Comparison of ENCODE assay signal across 17 mouse cellular contexts in genomic region chr9:77637357-77637756, GRCm38 (mm10). TPM values are rescaled to one million over a fixed set of nuclear protein-coding genes. Genes with fewer than 3 reads are reported as not detected.
DNase-seq lines count a peak whose midpoint lies in the region; ATAC-seq and TF ChIP-seq lines count a peak whose summit lies in the region.
"Had no signal": no experiment of that assay in that cellular context is flagged by ENCODE, and none has a peak within 500 bp of the region (broad histone marks: within the 10 kb centered on the region; RNA-seq: fewer than 3 reads in every experiment).

No protein-coding gene starts in this region.

- ATAC-seq in embryonic facial prominence, embryonic 14.5 days (ENCODE audit: low read depth), result peak; percentile 89
- no peak for ATAC-seq in liver, postnatal 0 days
- ATAC-seq: hindbrain, embryonic 16.5 days had no signal

- no peak overlapping the region for H3K27ac ChIP-seq in embryonic facial prominence, embryonic 14.5 days (replicated peaks; ENCODE audit: low read depth, low read length)
- H3K27ac ChIP-seq in liver, postnatal 0 days (ENCODE audit: low read depth), result no peak overlapping the region
- H3K27ac ChIP-seq: liver, embryonic 14.5 days had no signal

- no peak overlapping the region for H3K4me3 ChIP-seq in embryonic facial prominence, embryonic 14.5 days (ENCODE audit: low read depth, low read length)
- no peak overlapping the region for H3K4me3 ChIP-seq in liver, postnatal 0 days (ENCODE audit: low read depth, low read length)
- H3K4me3 ChIP-seq: erythroblast, embryonic 14.5 days had no signal

- intact Hi-C loops in heart, postnatal 36 days (cut with DNase I), result loop anchor here (2.0 kb wide), 1 partner anchor 25 kb away; no protein-coding TSS in a partner anchor
- intact Hi-C loops in heart, postnatal 14 days (cut with DNase I), result no loop called here

- no peak overlapping the region for H3K4me2 ChIP-seq in embryonic facial prominence, embryonic 14.5 days (ENCODE audit: low read depth, low read length)
- H3K4me2 ChIP-seq in liver, postnatal 0 days (ENCODE audit: low read depth, low read length), result no peak overlapping the region

- no peak for TF ChIP-seq EP300 in liver, postnatal 0 days (IDR thresholded peaks at IDR 0.05; ENCODE audit: low read depth)

- no peak overlapping the region for H3K9ac ChIP-seq in embryonic facial prominence, embryonic 14.5 days (ENCODE audit: low read depth, low read length)
- no peak overlapping the region for H3K9ac ChIP-seq in liver, postnatal 0 days (replicated peaks)
- H3K9ac ChIP-seq: liver, embryonic 14.5 days had no signal

- DNase-seq in heart, adult 11 months, result peak; percentile 93
- DNase-seq in heart, postnatal 36 days, result no peak
- DNase-seq in embryonic facial prominence, embryonic 14.5 days (ENCODE audit: low spot score), result peak; percentile 70
- peak; percentile 70 for DNase-seq in gastrocnemius, postnatal 25 days
- DNase-seq in heart, postnatal 14 days, result peak; percentile 13 to 45
- no peak for DNase-seq in liver, postnatal 0 days
- DNase-seq in cerebellum, adult 8-10 months, result no peak
- DNase-seq in cerebellum, adult 11-12 months, result no peak
- DNase-seq: kidney, adult 2 months; kidney, postnatal 36 days; left cerebral cortex, postnatal 4 days; lung, postnatal 4 days; midbrain, embryonic 14.5 days had no signal

- no peaks in the 10 kb centered on the region for H3K9me3 ChIP-seq in embryonic facial prominence, embryonic 14.5 days (ENCODE audit: control insufficient read depth, low read length)
- H3K9me3 ChIP-seq in liver, postnatal 0 days (ENCODE audit: low read length), result no peaks in the 10 kb centered on the region

- H3K36me3 ChIP-seq in embryonic facial prominence, embryonic 14.5 days (ENCODE audit: control insufficient read depth, insufficient read depth, low read length), result no peaks in the 10 kb centered on the region
- no peaks in the 10 kb centered on the region for H3K36me3 ChIP-seq in liver, postnatal 0 days (replicated peaks; ENCODE audit: insufficient read depth, low read length)

- TF ChIP-seq CTCF in liver, postnatal 0 days (IDR thresholded peaks at IDR 0.05; ENCODE audit: low read depth), result no peak

- 0 out of 2 replicates have a peak, but pooled peaks cover 5% of the 10 kb centered on the region for H3K4me1 ChIP-seq in embryonic facial prominence, embryonic 14.5 days (ENCODE audit: control insufficient read depth, insufficient read depth, low read length)
- H3K4me1 ChIP-seq in liver, postnatal 0 days (ENCODE audit: insufficient read depth), result no peaks in the 10 kb centered on the region

- WGBS in embryonic facial prominence, embryonic 14.5 days, result 71% methylated on average over 10 of the region's 10 CpGs
- WGBS in liver, postnatal 0 days (ENCODE audit: insufficient replicate concordance), result 76% methylated on average over 10 of the region's 10 CpGs

- no peaks in the 10 kb centered on the region for H3K27me3 ChIP-seq in embryonic facial prominence, embryonic 14.5 days (replicated peaks; ENCODE audit: control insufficient read depth, insufficient read depth, low read length)
- H3K27me3 ChIP-seq in liver, postnatal 0 days (ENCODE audit: insufficient read depth, low read length), result no peaks in the 10 kb centered on the region

RNA-seq across cellular contexts. Expression of gene Klhl31, which starts 1.1 kb away (rescaled TPM):
- 100 to 1,000 TPM; 133 to 143 TPM for total RNA-seq in heart, postnatal 36 days (2021)
- 31.1 and 39.8 TPM in 2 replicates for polyA plus RNA-seq in embryonic facial prominence, embryonic 14.5 days (2014; fragmentation: Nextera tagmentation; extraction: Ambion mirVana)
- 100 to 1,000 TPM; 393 to 551 TPM for total RNA-seq in gastrocnemius, postnatal 25 days (2021)
- total RNA-seq in heart, postnatal 14 days (2021), result 100 to 1,000 TPM; 123 to 134 TPM
- 0.06 and 0.67 TPM in 2 replicates for polyA plus RNA-seq in liver, postnatal 0 days (2015; fragmentation: Nextera tagmentation; extraction: Ambion mirVana)
- total RNA-seq: granulocyte monocyte progenitor cell, adult 5-6 weeks had no signal
- polyA plus RNA-seq: erythroblast, embryonic 14.5 days; midbrain, embryonic 14.5 days had no signal

Comparison
In these comparisons a context has a peak if more than half of its experiments do, and no peak if none do; other contexts are left out.
1. DNase-seq: peak in heart, adult 11 months (single experiment), embryonic facial prominence, embryonic 14.5 days (single experiment), gastrocnemius, postnatal 25 days (single experiment) and heart, postnatal 14 days (2 of 2); none in heart, postnatal 36 days (0 of 2), liver, postnatal 0 days (single experiment), cerebellum, adult 8-10 months (single experiment) and cerebellum, adult 11-12 months (single experiment).